Mouse (Mus musculus) left cerebral cortex, adult 18-20 months (tissue): Measurements from ENCODE around the gene Creb3. TPM values are rescaled to one million over a fixed set of nuclear protein-coding genes. Genes with fewer than 3 reads are reported as not detected.
"Not testable (repeated sequence)": the region's sequence is repeated elsewhere in the genome, so short reads cannot be mapped to it uniquely, and the experiment has no call there.

Experiments used
- DNase-seq, 2 experiments: peaks; one replicate each; pipeline ENCODE4 v3.0.0; 2021 to 2022; ENCODE audit warnings: low spot score in 2 of 2, mixed read lengths in 1 of 2
- long read RNA-seq, 2 experiments: library from polyadenylated mRNA; stranded (forward); transcript quantifications; one replicate each; pipeline ENCODE4 v2.0.0; 2021
- total RNA-seq, 2 experiments: library from RNA; stranded (reverse); gene quantifications; 2 replicates each; pipeline ENCODE4 v1.2.3; 2021

Creb3 gene
- total RNA-seq, result 10 to 100 TPM; 78.1 to 80.9 TPM
- long read RNA-seq, experiment 1, transcript Creb3-201 (9 exons, 1,884 nt), result major isoform, 83 of 96 reads
- long read RNA-seq, experiment 1, partial matches to known transcripts, result 0 of 96 reads
- long read RNA-seq, experiment 1, other reads (novel, unspliced or antisense), result 12 of 96 reads
- long read RNA-seq, experiment 2, transcript Creb3-201 (9 exons, 1,884 nt), result major isoform, 72 of 75 reads
- long read RNA-seq, experiment 2, partial matches to known transcripts, result 0 of 75 reads
- long read RNA-seq, experiment 2, other reads (novel, unspliced or antisense), result 3 of 75 reads

- peak; percentile 94 to 97 for DNase-seq
Measured at GRCm38 (mm10) chr4:43561997-43562768, at the start of gene Creb3, which contains the start of gene Tln1. TSS of gene Creb3 (plus strand) at chr4:43562332. TSS of gene Tln1 (minus strand) at chr4:43562691.

- DNase-seq, result no peak
Measured at GRCm38 (mm10) chr4:43512653-43513052, 49.5 kb upstream of the Creb3 start.

- DNase-seq, result no peak
Measured at GRCm38 (mm10) chr4:43513300-43513699, 48.8 kb upstream of the Creb3 start.

- DNase-seq, result no peak
Measured at GRCm38 (mm10) chr4:43513791-43514190, 48.3 kb upstream of the Creb3 start.

GRCm38 (mm10) chr4:43515764-43516708, 46.1 kb upstream of the Creb3 start:
- DNase-seq, result no peak

- no peak for DNase-seq
Measured at GRCm38 (mm10) chr4:43519551-43519950, 42.6 kb upstream of the Creb3 start.

GRCm38 (mm10) chr4:43519956-43520355, 42.2 kb upstream of the Creb3 start:
- peak; percentile 88 to 95 for DNase-seq

GRCm38 (mm10) chr4:43527880-43528279, 34.3 kb upstream of the Creb3 start:
- no peak for DNase-seq

GRCm38 (mm10) chr4:43528487-43528886, 33.6 kb upstream of the Creb3 start:
- DNase-seq, result no peak

- no peak for DNase-seq
Measured at GRCm38 (mm10) chr4:43530081-43530501, 32.0 kb upstream of the Creb3 start.

- DNase-seq, result peak; percentile 76 to 82
Measured at GRCm38 (mm10) chr4:43530581-43530980, 31.6 kb upstream of the Creb3 start.

GRCm38 (mm10) chr4:43533270-43533669, 28.9 kb upstream of the Creb3 start:
- no peak for DNase-seq

GRCm38 (mm10) chr4:43535628-43536027, 26.5 kb upstream of the Creb3 start:
- no peak for DNase-seq

- DNase-seq, result no peak
Measured at GRCm38 (mm10) chr4:43536031-43536430, 26.1 kb upstream of the Creb3 start.

GRCm38 (mm10) chr4:43542044-43542443, 20.1 kb upstream of the Creb3 start:
- no peak for DNase-seq

- DNase-seq, result no peak
Measured at GRCm38 (mm10) chr4:43546375-43547047, 15.6 kb upstream of the Creb3 start.

GRCm38 (mm10) chr4:43547160-43547559, 15.0 kb upstream of the Creb3 start:
- no peak for DNase-seq

- no peak for DNase-seq
Measured at GRCm38 (mm10) chr4:43549055-43549454, 13.1 kb upstream of the Creb3 start.

- not testable (repeated sequence) for DNase-seq
Measured at GRCm38 (mm10) chr4:43551854-43552253, 10.3 kb upstream of the Creb3 start.

GRCm38 (mm10) chr4:43552437-43552836, 9.7 kb upstream of the Creb3 start:
- DNase-seq, result peak; percentile 55 to 77

GRCm38 (mm10) chr4:43553891-43554290, 8.2 kb upstream of the Creb3 start:
- no peak for DNase-seq
